Mouse (Mus musculus) ovary, adult 10 weeks (tissue): ENCODE results near the gene Stil. TPM values are rescaled to one million over a fixed set of nuclear protein-coding genes. Genes with fewer than 3 reads are reported as not detected.

ENCODE experiments used
- polyA plus RNA-seq: library from polyadenylated mRNA; stranded (reverse); fragments of 350-450 nt; fragmentation: Illumina TruSeq; extraction: RNeasy Lipid Tissue Mini Kit (QIAGEN cat#74804); gene quantifications from one replicate; pipeline ENCODE4 v1.2.3, GENCODE M21; 2014

The Stil gene
- polyA plus RNA-seq: 6.8 TPM

DNA sequence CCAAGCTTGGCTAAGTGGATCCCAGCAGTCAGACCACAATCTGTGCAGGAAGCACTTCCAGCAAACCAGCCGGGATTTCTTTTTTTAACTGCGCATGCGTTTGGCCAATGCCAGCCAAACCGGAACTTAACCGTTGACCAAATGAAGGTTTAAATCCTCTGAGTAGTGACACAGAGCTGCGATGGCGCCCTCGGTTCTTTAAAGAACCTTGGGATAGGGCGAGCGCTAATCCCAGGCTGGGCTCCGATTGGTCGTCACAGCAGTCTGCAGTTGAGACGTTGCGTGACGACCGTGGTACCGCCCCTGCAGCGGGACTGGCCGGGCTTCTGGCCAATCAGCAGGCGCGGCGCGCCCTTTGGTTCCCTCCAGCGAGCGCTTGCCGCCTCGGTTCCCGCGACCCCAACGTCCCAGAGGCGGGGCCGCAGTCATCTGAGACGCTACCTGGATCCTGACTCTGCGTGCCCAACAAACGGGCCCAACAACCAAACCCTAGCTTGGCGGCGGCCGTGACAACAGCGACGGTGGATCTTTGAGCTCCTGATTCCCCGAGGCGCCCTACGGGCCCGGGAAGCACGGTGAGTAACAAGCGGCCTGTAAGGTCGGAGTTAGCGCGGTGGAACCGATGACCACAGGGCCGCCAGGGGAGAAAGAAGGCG lies at the start of gene Stil:
TSS of gene Stil (plus strand) at position 387 of the 656 bp plus-strand sequence.

DNA sequence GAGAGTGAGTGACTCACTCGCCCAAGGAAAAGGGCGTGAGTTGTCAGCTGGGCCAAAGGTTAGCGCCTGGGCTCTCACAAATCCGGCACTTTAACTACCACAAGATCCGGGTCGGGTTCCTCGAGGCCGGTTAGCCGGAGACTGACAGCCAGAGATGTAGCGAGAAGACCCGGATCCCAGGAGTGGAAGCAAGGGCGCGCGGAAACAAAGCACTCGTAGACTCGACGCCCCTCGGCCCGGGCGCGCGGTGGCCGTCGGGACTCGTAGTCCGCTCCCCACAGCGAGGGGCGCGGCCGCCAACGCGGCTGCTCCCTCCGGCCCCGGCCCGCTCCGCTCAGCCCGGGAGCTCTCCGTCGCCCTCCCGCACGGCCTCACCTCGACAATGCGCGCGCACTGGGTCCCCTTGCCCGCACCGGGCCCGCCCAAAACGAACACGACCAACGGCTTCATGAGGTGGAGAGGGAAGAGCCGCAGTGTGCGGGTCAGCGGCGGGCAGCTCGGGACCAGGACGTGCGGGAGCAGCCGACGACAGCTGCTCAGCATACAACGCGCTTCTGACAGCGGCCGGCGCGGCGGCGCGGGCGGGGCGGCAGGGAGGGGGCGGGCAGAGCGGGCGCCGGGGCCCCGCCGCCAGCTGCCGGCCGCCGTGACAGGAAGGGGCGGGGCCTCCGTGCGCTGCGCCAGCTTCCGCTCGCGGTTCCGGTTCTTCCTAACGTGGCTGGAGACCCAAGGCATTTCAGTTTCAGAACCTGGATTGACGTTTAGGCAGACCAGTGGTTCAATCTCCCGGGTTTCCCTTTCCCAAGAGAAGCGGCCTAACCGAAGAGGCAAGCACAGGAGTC lies 13.1 kb upstream of the Stil start, which contains the start of gene Cmpk1:
TSS of gene Cmpk1 (minus strand) at position 651 of the 842 bp plus-strand sequence.

DNA sequence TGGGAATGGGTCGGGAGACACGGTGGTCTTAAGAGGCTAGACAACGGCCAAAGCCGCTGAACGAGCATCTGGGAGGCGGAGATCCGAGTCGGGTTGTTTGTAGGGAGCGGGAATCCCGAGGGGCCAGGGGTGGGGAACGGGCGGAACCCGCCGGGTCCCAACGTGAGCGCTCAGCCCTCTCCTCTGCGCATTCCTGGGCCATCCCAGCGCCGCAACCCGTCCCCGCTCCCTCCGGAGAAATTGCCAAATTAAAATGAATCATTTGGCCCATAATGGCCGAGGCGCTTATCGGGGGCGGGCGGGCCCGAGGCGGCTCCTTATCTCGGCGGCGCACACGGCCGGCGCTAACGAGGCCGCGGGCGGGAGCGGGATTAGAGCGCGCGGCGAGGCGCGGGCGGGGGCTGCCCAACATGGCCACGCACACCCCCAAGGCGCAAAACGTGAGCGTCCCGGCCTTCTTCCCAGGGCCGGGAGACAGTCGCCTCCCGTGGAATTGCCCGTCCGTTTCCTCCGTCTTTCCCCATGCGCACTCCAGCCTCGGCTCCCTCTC lies 56.5 kb downstream of the Stil start, which contains the start of gene Tal1:
TSS of gene Tal1 (plus strand) at position 56 of the 550 bp plus-strand sequence.

DNA sequence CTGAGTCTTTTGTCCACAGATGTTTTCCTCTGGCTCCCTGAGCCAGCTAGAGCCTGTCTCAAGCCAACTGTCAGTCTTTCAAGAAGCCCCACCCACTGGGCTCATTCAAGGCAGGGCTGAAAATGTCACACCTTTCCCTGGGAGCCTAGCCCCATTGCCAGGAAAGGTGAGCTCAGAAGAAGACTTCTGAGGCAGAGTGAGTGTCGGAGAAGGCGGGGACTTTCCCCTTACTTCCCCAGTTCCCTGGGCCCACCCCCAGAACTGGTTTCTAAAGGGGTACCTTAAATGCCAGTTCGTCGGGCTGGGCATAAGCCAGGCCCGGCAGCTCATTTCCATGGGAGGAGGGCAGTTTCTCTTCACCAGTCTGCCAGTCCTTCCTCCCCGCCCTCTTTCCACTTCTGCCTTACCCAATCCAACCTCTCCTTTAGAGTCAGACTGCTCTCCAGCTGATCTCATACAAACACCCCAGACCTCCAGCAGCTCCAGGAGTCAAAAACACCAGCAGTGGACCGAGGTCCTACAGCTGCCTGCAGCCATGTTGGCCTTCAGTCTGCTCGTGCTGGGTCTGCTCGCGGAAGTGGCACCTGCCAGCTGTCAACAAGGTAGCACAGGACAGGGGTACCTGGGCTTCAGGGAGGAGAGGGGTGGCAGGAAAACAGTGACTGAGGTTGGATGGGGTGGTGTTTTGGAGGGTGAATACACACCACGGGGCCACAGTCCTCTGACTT lies 88.8 kb downstream of the Stil start, which contains the start of gene Pdzk1ip1:
TSS of gene Pdzk1ip1 (plus strand) at position 98 of the 728 bp plus-strand sequence.

Other genes starting within 250 kb of the Stil start
- gene Gm12830, start 178.4 kb upstream of the Stil start, polyA plus RNA-seq: not detected
- not detected for gene Foxd2, start 91.3 kb upstream of the Stil start, polyA plus RNA-seq
- not detected for gene Foxe3, start 74.1 kb upstream of the Stil start, polyA plus RNA-seq
- gene Cmpk1, start 12.9 kb upstream of the Stil start, polyA plus RNA-seq: 293 TPM
- gene Tal1, start 56.3 kb downstream of the Stil start, polyA plus RNA-seq: 2.4 TPM
- not detected for gene Pdzk1ip1, start 88.5 kb downstream of the Stil start, polyA plus RNA-seq
- not detected for gene Cyp4x1, start 134.1 kb downstream of the Stil start, polyA plus RNA-seq
- gene Cyp4a29, start 241.9 kb downstream of the Stil start, polyA plus RNA-seq: not detected